Mouse (Mus musculus) spleen, postnatal 10 days (tissue): Measurements from ENCODE around the gene Foxg1.

Source experiments
- DNase-seq, 2 experiments: peaks; one replicate each; pipeline ENCODE4 v3.0.0; 2021 to 2022; ENCODE audit warnings: low spot score in 2 of 2

The Foxg1 gene

DNA sequence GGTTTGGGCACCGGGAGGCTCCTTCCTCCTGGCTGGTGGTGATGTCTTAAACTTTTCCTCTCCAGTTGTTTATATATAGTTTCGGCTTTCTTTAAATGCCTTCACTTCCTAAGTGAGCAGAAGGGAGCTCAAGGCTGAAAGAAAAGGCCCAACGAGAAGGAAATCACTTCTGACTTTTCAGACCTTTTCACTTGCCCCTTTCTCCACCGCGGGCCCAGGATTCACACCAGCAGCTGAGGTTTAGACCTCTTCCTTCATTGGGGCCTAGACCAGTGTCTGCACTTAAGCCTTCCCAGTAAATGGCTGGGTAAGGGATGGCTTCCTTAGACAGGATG, 19.3 kb downstream of the Foxg1 start:
- DNase-seq, result no peak

DNA sequence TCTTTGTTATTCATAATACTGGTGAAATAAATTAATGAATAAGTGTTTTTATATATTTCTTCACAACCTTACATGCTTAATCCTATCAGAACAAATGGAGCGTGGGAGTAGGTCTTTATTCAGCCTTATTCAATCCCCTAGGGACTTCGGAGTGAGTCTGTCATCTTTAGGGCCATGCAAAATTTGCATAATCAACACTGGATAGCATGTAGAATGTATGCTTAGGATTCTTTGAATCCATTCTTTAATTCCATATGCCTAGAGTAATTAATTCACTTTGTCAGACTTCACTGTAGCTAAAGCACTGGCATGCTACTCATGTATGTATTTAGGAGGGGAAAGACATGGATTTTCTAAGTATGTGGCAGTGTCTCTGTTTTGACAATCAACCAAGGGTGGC, 27.4 kb downstream of the Foxg1 start:
- no peak for DNase-seq

DNA sequence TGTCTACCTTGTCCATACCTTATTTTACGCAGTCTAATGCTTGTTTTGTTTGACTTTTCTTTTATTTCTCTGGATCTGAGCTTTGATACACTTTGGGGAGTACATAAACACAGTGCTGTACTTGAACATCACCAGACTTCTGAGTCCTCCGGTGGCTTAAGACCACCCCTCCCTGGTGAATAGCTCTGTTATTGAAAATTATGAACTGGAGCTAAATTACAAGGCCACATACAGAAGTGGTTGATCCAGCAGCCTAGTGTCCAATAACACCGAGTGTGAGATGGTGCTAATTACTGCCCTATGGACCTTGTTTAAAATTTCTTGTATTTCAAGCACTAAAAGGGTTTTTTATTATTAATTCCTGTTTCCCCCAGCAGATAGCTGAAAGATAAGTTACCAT, 35.5 kb downstream of the Foxg1 start:
- no peak for DNase-seq
